Mouse (Mus musculus) c-Kit-positive CD71-positive TER-119-negative erythroid progenitor cells, embryonic 14.5 days (primary cell): ENCODE data around the gene Rtl4.

Experiments used
- DNase-seq: peaks from one replicate; pipeline ENCODE4 v3.0.0-alpha.2; 2013; ENCODE audit warnings: low read depth

Rtl4 gene

DNA sequence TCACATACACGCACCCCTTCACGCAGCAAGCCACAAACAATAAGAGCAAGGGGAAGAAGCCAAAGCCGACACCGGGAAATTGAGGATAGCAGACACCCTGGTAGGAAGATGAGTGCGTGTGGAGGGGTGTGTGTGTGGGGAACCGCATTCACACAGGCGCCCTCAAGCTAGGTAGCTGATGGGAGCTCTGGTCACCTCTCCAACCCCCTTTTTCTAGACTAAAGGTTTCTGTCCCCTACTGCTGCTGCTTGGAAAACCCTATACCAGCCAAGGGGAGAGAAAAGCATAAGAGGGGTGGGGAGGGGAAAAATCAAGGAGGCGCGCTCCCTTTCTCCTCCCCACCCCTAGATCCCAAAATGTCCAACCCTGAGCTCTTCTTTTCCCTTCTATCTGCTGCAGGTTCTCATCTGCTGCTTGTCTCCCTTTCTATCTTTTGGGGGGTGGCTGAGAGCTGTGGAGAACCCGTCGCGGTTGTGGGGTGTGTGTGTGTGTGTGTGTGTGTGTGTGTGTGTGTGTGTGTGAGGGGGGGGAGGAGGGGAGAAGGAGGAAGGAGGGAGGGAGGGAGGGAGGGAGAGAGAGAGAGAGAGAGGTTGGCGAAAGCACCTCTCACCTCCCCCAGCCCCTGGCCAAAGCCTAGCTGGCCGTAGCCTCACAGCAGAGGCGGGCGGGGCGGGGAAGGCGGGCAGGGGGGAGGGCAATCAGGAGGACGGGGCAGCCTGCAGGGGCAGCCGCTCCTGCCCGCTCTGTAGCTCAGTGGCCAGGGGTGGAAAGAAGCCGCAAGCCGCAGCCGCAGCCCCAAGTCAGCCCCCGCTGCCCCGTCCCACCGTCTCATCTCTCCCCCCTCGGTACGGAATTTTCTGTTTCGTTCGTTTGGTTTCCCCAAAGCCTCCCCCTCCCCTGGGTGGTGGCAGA, at the start of gene Rtl4:
Gene Rtl4, plus strand, starts transcription at position 701 of the 912 bp plus-strand sequence.
- DNase-seq, result no peak

DNA sequence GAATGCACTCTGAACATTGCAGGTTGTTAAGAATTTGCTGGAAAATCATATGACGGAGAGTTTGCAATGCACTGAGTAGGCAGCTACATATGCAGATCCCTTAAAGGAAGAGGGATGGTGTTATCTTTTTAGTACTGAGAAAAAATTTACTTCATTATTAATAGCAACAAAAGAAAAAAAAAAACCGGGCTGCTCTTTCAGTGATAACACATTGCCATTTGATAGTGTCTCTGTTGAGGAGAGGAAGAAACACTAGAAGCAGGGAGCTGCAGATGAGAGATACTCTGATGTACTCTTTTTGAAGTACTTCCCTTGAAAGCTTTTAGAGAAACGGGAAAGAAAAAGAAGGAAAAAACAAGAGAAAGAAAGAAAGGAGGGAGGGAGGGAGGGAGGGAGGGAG, 44.0 kb upstream of the Rtl4 start:
- no peak for DNase-seq

- DNase-seq, result peak; percentile 6
These were observed 43.3 kb upstream of the Rtl4 start for GRCm38 (mm10) chrX:144645394-144645793.

- DNase-seq, result no peak
These were observed 36.5 kb upstream of the Rtl4 start for GRCm38 (mm10) chrX:144652196-144652595.

- DNase-seq, result no peak
These were observed 965 bp upstream of the Rtl4 start for GRCm38 (mm10) chrX:144687742-144688141.

- no peak for DNase-seq
These were observed 733 bp upstream of the Rtl4 start, which contains the start of gene Trpc5 for GRCm38 (mm10) chrX:144688142-144688206. Gene Trpc5, minus strand, starts transcription at chrX:144688180.

DNA sequence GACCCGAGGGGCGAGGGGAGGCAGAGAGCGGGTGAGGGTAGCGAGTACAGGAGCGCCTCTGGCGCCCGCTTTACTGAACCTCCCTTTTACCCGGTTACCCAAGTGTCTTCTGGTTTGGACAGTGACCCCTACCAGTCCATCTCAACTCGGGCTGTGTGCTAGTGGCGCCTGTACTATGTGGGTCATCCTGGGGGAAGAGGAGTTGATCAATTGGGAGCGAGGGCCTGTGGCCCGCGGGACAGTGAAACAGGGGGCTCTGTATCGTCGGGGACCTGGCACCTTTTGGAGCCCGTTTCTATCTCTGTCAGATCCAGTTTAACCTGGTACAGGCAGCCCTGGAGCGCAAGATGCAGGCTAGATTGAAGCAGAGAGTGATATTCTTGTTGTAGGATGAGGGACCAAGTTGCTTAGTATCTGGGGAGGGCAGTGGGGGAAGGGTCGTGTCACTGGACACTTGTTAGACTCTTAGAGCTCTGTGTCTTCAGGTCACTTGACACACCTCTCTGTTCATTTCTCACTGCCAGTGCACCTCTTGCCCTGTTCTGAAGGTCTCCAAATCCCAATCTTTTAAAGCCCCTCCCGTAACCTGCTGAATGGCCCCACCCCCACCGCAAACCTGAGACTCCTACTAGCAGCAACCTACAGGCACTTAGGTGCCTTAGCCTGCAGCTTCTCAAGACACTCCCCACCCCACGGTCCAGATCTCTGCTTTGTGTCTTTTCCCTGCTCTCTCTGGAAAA, 582 bp downstream of the Rtl4 start:
- DNase-seq, result no peak

DNA sequence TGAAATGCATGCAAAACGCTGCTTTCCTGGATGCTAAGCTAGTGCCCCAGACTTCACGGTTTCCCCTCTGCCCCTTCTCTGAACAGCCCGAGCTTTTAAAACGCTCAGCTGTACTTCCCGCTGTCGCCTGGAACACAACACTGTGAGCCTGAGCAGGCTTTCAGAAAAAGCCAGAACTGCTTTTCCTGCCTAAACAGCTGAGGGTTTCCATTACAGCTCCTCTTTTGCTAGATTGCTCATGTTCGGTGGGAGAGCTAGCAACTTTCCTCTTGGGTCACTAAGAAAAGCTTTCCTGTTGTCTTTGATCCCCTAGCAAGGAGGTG, 1.1 kb downstream of the Rtl4 start:
- DNase-seq, result no peak

DNA sequence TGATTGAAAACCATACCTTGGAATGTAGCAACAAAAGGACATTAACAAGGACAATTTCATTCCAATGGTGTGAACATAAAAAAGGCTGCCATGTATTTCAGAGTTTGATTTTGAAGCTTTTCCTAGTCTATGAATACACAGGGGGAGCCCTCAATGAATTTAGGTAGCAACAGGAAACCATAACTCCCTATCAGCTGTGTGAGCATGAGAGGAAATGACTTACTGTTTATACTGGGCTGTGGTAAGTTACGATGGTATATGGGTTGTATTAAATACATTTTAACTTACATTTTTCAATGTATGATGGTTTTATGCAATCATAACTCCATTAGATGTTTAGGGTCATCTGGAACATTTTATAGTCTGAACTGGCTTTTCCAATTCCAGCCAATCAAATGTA, 27.6 kb downstream of the Rtl4 start:
- no peak for DNase-seq

GRCm38 (mm10) chrX:144747528-144748049, 58.9 kb downstream of the Rtl4 start:
- DNase-seq, result no peak

GRCm38 (mm10) chrX:144986980-144987379, 298.3 kb downstream of the Rtl4 start:
- DNase-seq, result no peak

- no peak for DNase-seq
These were observed 376.8 kb downstream of the Rtl4 start for GRCm38 (mm10) chrX:145065484-145065913.

GRCm38 (mm10) chrX:145089802-145090201, 401.1 kb downstream of the Rtl4 start:
- no peak for DNase-seq

DNA sequence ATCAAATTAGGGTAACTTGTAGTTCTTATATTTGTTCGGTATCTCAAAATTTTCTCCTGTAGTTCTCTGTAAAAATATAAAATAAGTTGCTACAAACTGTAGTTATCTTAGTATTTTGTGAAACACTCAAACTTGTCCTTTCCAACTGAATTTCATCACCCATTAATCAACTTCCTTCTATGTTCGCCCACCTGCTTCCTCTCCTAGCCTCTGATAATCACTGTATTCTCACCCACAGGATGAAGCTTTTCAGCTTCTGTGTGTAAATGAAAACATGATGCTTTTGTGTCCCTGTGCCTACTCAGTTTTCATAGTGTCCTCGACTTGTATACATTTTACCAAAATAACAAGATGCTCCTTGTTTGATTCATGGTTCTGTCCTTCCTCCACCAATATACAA, 401.7 kb downstream of the Rtl4 start:
- DNase-seq, result no peak

DNA sequence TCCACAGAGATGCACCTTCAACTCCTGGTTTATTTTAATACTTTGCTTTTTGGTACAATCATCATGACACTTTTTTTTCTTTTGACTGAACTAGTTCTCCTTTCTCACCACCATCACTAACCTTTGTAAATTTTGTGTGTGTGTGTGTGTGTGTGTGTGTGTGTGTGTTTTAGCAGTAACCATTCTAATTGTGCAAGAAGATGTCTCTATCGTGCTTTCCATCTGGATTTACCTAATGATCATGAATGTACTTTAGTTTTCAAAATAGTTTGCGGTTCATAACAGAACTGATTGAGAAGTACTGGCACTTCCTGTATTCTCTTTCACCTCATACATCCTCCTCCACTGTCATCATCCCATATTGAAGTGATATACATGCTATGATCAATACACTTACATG, 402.3 kb downstream of the Rtl4 start:
- no peak for DNase-seq
